Mouse (Mus musculus): ENCODE data around the gene Chrng.

DNA sequence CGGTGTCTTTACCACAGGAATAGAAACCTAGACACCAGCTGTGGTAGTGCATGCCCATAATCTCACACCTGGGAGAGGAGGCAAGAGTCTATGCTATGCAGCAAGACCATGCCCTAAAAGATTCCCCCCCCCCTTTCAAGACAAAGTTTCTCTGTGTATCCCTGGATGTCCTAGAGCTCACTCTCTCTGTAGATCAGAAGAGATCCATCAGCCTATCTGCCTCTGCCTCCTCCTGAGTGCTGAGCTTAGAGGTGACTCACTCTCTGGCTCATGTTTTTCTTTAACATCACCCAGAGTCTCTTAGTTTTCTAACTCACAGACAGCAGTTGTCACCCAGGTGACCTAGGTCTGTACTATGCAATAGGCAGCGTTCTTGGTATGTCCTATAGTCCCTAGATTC lies 54.9 kb downstream of the Chrng start:
- TF ChIP-seq USF1 (IDR thresholded peaks at IDR 0.05; ENCODE audit: low read depth) (no peak), MAX (IDR thresholded peaks at IDR 0.05; ENCODE audit: low read depth) (no peak), POLR2A (IDR thresholded peaks at IDR 0.05; ENCODE audit: insufficient read length, low read depth) (no peak), POLR2AphosphoS2 (IDR thresholded peaks at IDR 0.05; ENCODE audit: insufficient read length, low read depth) (no peak), E2F4 (IDR thresholded peaks at IDR 0.05; ENCODE audit: insufficient read depth) (no peak), MYOD1 (IDR thresholded peaks at IDR 0.05; ENCODE audit: control insufficient read depth in 1 of 3, insufficient read length in 2 of 3, low read depth in 2 of 3) (no peak), TCF12 (IDR thresholded peaks at IDR 0.05; ENCODE audit: insufficient read depth, poor library complexity, severe bottlenecking) (no peak)
